Mouse (Mus musculus) spleen, postnatal 36 days (tissue): ENCODE data around the gene Cog5.
A peak's percentile ranks its signal among the peaks of the same experiment; 100 is the strongest.
"Not testable (repeated sequence)": the region's sequence is repeated elsewhere in the genome, so short reads cannot be mapped to it uniquely, and the experiment has no call there.

Experiments
- DNase-seq, 2 experiments: peaks; one replicate each; pipeline ENCODE4 v3.0.0; 2022; ENCODE audit warnings: low spot score in 2 of 2, mixed read lengths in 1 of 2

Gene Cog5

DNA sequence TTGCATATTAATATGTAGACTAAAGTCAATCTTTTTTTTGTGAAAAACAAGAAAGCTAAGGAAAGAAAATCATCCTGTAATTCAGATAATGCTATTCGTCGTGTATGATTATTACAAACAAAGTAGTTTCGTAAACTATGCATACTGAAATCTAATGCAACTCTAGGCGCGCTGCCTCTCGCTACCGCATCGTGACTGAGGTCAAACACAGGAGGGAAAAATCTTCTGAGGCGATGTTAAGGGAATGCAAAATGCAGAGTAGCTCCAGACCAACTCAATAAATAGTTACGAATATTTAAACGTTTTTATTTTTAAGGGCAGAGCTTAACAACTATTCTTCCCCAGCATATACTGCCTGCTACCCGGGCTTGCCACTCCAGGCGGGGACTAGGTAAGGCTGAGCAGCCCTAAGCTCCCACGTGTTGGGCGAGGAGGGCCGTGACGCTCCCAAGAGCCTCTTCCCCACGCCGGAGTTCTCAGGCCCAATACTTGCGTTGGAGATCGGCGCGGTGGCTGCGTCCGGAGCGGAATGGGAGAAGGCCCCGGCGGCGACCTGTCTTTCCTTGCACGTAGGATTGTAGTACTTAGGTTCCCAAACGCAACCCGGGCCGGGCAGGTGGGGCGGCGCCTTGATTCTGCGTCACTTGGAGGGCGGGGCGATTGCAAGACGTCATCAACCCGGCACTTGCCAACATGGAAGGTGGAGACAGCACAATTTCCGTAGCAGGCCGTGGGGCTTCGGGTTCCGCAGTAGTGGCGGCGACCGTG is at the start of gene Cog5, which contains the start of gene Dus4l:
Gene Cog5 (plus strand): TSS at position 673 of the 768 bp plus-strand sequence.
Gene Dus4l (minus strand): TSS at position 630 of the 768 bp plus-strand sequence.
- DNase-seq: peak; percentile 93

DNA sequence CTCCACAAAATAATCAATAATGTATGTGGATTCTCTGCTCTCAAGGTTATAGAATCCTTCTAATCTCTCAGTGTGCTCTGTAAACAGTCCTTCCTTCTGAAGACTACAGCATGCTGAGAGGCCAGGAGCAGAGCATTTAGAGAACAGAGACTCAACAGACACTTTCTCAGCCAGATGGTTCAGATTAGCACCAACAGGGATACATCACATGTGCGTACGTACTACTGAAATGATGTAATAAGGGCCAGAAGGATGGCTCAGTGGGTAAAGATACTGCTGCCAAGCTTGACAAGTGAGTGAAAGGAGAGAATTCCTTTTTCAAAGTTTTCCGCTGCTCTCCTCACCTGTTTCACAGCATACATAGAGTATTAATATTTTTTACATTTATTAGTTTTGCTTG is 49.8 kb upstream of the Cog5 start:
- DNase-seq: no peak

DNA sequence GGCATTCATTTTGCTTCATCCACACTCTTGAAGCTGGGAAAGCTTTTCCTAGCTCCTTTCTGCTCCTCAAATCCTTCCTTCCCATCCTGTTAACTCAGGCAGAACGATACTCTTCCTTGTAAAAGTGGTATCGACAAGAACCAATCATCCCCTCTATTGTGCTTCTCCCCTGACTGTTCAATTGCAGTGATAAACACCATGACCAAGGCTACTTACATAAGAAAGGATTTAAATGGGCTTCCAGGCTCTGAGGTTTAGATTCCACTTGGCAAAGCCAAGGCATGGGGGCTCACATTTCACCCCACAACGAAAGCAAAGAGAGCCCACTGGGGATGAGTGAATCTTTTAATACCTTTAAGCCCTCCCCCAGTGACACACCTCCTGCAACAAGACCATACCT is 46.5 kb upstream of the Cog5 start:
- no peak for DNase-seq

DNA sequence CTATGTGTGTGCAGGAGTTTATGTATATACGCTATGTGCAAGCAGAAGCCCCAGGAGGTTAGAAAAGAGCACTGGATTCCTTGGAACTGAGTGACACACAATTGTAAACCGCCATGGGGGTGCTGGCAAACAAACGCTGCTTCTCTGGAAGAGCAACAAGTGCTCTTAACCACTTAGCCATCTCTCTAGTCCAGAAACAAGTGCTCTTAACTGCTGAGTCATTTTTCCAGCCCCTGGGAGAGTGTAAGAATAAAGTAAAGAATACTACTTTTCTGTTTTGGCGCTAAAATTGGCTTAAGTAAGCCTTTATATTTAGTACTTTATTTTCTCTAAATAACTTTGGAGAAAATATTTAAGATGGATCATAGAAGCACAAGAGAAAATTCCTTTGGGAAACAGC is 41.3 kb upstream of the Cog5 start:
- DNase-seq: no peak

DNA sequence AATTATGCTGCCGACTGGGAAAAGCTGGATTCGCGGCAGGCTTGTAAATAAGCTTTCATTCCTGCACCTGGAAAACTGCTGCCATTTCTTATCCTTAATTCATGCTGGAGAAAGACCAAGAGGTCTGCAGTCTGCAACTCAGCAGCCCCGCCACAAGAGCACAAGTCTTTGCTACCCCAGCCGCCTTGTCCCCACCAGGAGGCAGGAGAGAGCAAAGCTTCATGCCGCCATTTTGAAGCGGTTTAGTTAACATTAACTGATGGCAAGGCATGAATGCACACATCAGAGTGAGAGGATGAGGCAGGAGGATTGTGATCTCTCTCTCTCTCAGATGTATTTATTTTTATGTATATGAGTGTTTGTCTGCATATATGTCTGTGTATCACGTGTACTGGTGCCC is 34.6 kb upstream of the Cog5 start:
- no peak for DNase-seq

DNA sequence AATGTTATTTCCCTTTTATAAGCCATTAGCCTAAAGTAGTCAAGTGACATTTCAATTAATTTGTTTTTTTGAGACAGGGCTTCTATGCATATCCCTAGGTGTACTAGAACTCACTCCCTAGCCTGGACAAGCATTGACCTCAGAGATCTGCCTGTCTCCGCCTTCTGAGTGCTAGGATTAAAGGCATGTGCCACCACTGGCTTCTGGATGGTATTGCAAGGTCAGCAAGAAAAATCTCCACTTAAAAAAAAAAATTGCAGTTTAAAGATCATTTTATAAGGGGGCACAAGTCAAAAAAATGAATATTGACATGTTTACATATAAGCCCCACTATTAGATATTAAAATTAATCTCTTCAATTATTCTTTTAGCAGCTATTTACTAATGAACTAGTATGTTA is 29.7 kb upstream of the Cog5 start:
- no peak for DNase-seq

DNA sequence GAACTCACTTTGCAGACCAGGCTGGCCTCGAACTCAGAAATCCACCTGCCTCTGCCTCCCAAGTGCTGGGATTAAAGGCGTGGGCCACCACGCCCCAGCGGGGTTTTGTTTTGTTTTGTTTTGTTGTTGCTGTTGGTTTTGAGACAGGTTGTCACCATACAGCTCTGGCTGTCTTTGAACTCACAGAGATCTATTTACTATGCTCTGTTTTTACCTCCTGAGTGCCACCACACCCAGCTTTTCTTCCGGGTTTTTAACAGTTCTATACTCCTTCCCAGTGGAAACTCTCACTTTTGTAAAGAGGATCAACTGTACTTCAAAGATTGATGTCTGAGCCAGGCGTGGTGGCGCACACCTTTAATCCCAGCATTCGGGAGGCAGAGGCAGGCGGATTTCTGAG is 26.3 kb upstream of the Cog5 start:
- not testable (repeated sequence) for DNase-seq

DNA sequence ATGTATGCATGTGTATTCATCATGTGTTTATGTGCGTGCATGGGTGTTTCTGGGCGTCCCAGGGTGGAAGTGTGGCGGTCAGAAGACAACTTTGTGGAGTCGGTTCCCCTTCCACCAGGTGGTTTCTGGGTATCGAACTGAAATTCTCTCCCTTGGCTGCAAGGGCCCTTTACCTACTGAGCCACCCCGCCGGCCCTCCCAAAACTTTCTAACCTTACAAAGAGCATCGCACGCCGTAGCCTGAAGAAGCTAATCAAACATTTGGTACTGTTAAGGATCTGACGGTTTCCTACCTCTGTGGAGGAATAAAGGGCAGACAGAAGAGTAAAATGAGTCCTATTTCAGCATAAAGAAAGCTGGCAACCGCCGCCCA is 20.7 kb upstream of the Cog5 start:
- peak; percentile 8 to 19 for DNase-seq

DNA sequence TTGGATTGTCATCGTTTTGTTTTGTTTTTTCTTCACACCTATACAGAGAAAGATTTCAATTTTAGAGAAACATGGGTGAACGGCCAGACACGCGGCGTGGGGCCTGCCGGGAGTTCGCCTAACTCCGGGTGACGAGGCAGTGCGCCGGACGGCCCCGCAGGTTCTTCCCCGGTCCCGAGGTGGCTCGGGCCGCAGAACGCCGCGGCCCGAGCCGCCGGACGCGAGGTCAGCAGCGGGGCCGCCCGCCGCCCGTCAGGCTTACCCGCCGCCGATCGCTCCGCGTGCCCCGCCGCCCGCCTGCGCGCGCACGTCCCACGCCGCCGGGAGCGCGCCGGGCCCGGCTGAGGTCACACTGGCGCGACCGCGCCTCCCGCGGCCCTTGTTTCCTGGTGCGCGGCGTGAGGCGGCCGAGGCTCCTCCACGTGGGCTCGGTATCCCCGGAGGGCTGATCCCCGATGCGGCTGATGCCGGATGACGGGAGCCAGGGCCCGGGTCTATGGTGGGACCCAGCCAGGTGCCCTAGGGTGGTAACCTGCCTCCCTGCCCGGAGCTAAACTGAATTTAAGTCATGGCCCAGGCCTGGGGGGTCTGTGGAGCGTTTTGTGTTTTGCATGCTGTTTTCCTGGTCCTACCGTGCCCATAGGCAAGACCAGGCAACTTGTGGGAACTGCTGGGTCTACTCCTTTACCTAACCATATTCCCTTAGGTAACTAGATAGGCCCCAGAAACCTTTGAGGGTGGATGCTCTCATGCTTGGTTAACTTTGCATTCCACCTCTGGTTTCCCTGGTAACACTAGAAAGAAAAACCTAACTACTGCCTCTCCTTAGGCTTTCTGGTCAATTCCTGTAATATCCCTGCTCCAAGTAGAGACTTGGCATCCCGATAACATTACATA is 20.1 kb upstream of the Cog5 start, which contains the start of gene Bcap29:
Gene Bcap29 (minus strand): TSS at position 316 of the 897 bp plus-strand sequence.
- DNase-seq: peak; percentile 74 to 75

DNA sequence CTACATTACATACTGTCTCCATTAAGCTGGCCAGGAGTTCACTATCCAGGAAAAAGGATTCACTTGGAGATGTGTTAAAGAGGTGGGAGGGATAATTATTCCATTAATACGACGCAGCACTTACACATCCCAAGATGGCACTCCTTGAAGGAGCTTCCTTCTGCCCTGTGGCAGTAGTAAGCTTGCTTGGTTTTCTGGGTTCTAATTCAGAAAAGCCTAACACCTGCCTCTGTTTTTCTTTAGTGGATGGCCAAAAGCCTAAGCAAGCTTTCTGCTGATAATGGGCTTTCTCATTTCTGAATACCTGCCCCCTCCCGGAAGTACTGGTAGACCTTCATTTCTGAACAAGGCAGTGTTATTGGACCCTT is 19.4 kb upstream of the Cog5 start:
- no peak for DNase-seq

DNA sequence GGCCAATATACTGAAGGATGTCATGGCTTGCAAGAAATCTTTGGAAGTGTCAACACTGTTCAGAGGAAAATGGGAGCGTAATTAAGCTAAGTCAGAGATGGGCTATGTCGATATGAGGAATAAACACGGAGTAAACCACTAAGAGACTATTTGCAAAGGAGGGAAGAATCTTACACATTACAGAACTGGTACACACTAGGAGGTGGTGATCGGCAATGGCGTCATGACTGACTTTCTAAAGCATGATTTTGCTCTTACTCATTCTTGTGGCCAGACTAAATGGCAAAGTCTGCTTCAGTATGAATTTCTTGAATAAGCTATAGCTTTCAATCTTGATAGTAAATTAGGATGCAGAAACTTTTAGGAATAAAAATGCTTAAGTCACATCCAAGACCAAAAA is 1.1 kb upstream of the Cog5 start:
- DNase-seq: no peak

DNA sequence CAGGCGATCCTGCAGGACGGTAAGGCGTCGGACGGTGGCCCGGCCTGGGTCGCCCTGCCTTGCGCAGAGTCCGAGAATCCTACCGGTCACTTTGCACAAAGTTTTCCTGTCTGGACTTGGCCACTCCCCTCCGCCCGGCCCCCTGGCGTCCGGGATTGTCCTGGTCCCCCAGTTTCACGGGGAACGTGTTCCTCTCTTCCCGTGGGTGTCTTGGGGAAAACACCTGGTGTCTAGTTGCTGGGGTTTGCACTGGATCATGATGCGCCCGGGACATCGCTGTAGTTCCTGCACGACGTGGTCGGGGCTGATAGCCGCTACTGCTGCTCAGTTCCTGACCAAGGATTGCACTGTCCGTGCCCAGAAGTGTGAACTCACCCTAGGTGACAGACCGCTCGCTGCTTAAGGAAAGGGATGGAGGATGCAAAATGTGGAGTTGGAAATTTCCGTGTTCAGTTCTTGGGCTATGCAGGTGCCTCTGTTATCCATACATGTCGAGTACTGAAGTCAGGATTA is 352 bp downstream of the Cog5 start:
- peak in 1 of 2 experiments; percentile 4 for DNase-seq

DNA sequence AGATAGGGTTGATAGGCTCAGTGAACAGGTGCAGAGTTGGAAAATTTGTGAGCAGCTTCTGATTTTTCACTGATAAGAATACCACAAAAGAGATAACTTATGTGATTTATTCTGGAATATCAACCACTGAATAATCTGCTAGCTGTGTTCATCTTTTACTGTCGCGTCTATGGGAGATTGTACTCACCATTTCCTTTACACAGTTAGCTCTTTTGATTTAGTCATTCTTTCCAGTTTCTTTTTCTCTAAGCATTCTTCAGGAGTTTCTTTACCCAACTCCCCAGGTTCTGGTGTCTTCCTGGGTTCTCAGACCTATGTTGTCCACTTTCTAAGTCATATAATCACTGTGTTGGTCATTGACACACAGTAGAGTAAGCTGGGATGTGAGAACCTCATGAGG is 2.2 kb downstream of the Cog5 start:
- DNase-seq: no peak

DNA sequence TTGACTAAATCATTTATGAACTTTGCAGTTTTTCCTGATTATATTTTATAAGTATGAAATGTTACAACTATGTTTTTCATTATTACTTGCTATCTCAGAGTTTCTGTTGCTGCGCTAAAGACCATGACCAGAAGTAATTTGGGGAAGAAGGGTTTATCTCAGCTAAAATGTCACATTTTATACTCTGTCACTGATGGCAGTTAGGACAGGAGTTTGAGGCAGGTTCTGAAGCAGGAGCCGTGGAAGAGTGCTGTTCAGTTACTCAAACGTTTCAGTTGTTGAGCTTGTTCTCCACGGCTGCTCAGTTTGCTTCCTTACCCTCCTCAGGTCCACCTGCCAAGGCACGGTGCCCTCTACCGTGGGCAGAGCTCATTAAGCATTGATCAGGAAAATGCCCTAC is 11.3 kb downstream of the Cog5 start:
- no peak for DNase-seq

DNA sequence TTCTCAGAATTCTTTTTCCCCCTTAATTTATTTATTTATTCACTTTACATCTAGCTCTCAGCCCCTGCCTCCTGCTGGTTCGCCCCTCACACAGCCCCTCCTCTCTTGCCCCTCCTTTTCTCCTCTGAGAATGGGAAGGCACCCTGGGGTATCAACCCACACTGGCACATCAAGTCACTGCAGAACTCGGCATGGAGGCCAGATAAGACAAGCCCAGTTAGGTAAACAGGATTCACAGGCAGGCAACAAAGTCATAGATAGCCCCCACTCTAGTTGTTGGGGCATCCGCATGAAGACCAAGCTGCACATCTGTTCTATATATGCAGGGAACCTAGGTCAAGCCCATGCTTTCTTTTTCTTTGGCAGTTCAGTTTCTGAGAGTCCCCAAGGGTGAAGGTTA is 12.5 kb downstream of the Cog5 start:
- DNase-seq: no peak

DNA sequence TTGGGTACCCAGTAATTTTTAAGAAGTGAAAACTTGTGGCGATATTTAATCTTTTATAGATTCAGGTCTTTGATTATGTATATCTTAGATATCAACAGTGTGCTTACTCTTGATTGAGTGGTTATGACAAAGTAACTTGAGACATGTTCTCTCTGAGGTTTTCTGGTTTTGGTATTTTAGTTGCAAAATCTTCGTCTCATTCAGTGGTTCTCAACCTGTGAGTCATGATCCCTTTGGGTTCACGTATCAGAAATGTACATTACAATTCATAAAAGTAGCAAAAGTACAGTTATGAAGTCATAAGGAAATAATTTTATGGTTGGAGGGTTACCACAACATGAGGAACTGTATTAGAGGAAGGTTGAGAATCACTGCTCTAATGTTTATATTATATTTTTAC is 32.0 kb downstream of the Cog5 start:
- DNase-seq: no peak

DNA sequence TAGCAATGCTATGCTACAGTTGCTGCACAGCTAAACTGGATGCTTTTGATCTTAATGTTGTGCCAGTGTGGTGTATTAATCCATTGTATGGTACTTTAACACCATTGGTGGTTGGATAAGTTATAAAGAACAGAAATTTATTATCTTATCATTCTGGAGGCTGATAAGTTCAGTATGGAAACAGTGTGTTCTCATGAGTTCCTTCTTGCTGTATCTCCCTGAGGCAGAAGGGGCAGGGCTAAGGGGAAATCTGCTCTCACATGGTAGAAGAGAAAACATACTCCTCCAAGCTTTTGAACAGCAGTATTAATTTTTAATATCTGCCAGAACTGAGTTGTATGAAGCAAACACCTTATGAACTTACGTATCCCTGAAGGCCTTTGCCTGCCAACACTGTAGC is 38.6 kb downstream of the Cog5 start:
- no peak for DNase-seq

DNA sequence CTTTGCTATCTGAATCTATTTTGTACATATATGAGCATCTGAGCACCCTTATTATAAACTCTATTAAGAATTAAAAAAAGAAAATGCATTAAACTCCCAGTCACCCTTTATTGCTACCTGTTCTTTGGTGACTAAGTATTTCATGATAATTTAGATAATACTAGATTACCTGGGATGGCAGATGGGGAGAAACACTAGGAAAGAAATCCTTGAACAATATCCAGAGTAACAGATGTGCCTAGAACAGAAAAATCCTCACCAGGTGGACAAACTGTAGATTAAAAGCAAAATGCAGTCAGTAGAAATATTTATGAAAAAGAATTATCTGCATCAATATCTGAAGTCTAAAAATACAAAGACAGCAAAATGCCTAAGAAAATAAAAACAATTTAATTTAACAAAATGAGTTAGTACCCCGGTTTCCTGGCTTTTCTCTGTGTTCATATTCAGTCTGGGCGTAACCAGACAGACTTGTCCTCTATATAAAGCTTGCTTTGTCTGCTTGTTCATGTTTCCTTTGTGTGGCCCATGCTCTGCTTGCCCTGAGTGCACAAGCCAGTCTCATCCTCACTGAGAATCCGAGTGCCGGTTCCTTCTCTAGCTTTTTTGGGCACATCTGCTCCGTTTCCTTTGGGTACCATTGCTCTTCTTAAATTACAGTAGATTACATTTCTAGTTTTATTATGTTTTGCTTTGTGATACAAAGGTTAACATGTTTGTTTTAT is 46.1 kb downstream of the Cog5 start:
- no peak for DNase-seq

DNA sequence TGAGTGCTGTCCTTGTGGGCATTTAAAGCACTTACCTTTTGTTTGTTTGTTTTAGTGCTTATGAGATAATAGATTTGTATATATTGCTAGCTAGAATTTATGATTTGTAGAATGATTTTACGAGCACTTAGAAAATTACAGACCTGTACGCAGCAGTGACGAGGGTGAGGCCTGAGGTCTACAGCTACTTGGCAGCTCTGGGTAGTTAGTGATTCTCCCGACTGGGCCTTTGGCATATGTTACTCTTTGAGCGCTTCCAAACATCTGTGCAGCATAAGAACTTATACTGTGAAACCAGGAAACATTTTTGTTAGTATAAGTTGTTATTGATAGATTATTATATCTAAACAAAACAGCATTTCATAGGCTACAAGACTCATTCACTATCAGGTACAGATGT is 46.7 kb downstream of the Cog5 start:
- DNase-seq: no peak

DNA sequence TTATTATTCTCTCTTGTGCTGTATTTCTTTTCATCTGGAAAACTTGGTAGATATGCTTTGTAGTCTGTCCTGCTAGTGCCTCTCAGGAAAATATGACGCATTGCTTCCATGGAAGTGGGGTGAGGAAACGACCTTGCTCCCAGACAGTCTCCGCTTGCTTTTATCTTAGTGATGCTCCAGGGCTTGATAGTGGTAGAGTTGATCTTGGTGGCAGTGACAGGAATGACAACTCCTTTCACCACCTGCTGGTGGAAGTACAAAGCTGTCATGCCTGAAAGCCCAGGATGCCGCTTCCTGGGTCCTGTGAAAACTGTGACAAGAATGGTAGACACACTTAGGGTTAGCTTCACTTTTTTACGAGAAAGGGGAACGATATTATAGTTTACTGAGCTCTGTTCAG is 49.2 kb downstream of the Cog5 start:
- no peak for DNase-seq

DNA sequence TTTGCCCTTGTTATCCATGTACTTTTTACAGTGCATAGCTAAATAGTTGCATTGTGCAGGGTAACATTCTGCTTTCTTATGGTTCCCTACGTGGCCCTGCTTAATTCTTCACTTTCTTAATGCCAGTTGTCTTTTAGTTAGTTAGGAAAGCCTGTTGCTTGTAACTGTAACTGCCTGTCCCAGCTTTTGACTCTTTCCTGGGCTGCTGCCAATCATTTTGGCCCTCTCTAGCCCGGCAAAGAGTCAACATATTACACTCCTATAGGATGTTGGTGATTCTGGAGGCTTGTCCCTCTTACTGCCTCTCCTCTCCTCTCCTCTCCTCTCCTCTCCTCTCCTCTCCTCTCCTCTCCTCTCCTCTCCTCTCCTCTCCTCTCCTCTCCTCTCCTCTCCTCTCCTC is 51.5 kb downstream of the Cog5 start:
- DNase-seq: no peak

DNA sequence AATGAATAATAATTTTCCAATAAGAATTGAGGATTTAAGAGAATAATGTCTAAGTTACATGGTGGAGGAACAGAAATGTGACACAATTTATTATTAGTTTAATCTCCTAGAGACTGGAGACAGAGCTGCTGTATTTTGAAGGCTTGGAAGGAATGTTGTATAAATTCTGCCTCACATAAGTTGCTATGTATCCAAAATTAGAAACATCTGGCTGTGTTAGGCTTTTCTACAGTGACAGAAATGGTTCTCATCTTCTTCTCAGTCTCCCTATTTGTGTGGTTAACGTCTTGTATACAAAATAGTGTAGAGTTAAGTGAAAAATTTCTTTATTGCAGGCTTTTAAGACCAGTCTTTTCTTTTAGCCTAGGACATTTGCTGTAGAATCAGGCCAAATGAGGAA is 52.9 kb downstream of the Cog5 start:
- no peak for DNase-seq
